Mouse (Mus musculus) left cerebral cortex, adult 8-10 months (tissue): ENCODE data around the gene Ppargc1a. TPM values are rescaled to one million over a fixed set of nuclear protein-coding genes. Genes with fewer than 3 reads are reported as not detected.

ENCODE experiments used
- DNase-seq, 2 experiments: peaks; one replicate each; pipeline ENCODE4 v3.0.0; 2022; ENCODE audit warnings: low spot score in 2 of 2
- total RNA-seq, 4 experiments: library from RNA; stranded (reverse); gene quantifications; 2 replicates each; pipeline ENCODE4 v1.2.4; 2022

Ppargc1a gene
- total RNA-seq, 4 experiments from 2014 or later, result 48.9 to 61.7 (median 54.2) TPM

DNA sequence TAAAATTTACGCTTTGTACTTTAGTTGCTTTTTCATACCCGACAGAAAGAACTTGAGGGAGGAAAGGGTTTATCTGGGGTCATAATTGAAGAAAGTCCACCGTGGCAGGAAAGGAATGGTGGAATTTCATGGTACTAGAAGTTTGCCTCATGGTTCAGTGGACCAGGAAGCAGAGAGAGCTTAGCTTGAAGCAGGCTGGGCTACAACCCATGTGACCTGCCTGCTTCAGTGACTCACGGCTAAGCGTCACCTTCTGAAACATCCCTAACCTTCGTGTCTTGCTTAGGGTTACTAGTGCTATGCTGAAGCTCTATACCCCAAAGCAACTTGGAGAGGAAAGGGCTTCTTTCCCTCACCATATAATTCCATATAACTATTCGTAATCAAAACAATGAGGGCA, 151.1 kb downstream of the Ppargc1a start:
- no peak for DNase-seq

DNA sequence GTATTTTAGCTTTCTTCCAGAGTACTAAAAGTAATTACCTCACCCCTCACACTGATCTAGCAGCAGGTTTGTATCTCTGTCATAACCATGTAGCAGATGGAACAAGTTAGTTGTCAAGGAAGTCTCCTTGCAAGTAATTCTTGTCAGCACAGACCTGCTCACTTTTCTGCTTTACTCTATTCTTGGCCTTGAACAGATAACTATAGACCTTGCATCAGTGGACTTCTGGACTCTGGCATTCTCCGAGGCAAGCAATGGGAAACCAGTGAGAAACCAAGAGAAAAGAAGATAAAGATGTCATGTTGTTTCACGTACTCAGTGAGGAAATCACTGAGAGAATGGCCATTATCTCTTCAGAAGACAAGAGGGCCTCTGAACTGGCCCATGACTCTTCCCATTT, 152.1 kb downstream of the Ppargc1a start:
- DNase-seq, result no peak

DNA sequence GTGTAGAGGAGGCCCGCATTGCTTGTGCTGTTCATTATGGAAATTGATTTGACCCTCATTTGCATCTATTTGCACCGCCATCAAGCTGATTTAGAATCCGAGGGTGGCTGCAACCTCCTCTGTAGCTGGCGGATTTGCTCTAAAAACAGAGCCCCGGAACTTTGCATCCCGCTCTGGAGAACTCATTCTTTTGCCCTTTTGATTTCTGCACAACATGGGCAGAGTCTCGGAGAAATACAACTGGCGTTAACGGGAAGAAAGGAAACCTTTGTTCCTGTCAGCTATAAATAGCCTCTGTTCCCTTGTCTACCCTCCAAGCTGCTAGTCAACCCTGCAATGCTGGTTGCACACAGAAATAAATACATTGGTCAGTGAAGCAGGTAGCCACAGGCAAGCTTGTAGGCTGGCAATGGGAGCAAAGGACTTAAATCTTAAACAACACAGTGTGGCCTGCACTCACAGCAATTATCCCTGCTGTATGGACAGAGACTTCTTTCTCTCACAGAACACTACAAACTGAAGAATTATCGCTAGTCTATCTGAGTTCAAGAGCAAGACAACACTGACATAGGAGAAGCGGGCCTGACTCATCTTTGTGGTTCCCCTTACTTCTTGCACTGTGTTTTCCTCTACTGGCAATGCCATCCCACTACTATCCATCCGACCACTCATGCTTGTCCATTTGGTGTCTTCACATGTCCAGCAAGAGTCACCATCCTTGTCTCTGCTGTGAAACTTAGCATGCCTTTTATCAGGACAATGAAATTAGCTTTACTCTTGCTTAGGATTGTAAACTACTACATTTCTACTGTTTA, 155.0 kb downstream of the Ppargc1a start:
- DNase-seq, result no peak

DNA sequence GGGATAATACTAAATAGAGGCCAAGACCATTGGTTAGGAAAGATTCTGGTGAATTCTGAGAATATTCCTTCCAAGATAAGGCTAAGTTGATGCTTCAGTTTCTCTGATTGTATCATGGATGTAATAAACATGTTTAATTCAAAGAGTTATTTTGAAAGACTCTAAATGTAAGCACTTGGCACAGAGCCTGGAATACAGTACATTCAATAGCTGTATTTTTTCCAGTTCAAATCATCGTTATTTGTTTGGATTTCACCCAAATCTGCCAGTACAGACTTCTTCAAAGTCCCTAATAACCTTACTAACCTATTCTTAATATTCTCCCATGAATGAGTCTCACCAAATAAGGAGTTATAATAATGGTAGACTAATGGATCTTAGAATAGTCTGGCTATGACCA, 157.5 kb downstream of the Ppargc1a start:
- DNase-seq, result no peak

DNA sequence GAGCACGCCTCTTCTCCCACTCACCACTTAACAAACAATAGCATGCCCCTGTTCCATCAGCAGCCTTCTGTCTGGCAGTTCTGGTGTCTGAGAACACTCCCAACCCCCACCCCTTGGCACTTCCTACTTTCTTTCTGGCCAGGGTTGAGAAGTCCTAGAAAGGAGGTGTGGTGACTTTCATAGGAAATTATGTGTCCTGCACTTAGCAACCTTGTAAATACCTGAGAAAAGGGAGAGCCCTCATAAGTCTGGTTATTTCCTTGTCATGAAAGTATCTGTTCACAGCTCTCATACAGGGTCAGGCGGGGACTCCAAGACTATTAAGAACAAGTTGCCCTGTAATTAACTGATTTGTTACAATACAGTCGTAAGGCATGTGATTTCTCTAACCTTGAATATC, 161.1 kb downstream of the Ppargc1a start:
- no peak for DNase-seq
